Mouse (Mus musculus) intestine, postnatal 0 days (tissue): ENCODE data around the gene Tifa. TPM values are rescaled to one million over a fixed set of nuclear protein-coding genes. Genes with fewer than 3 reads are reported as not detected.

Source experiments
- ATAC-seq: fragments of 200-750 bp; cut with Nextera tagmentation; 2 replicates; pipeline ENCODE4 v1.8.0; 2017; ENCODE audit warnings: mild to moderate bottlenecking, moderate TSS enrichment, moderate library complexity
- H3K27ac ChIP-seq: fragments of 300-500 bp; sonication (generic); 2 replicates; pipeline ENCODE4 v1.5.1; 2014; ENCODE audit warnings: mild to moderate bottlenecking, low read depth, low read length, moderate library complexity
- H3K27me3 ChIP-seq: fragments of 300-500 bp; sonication (generic); replicated peaks from 2 replicates; pipeline ENCODE4 v1.6.1; 2014; ENCODE audit warnings: low read length, mixed read lengths; ENCODE audit not compliant: control insufficient read depth, insufficient read depth
- H3K36me3 ChIP-seq: fragments of 300-500 bp; sonication (generic); 2 replicates; pipeline ENCODE4 v1.6.1; 2014; ENCODE audit warnings: mild to moderate bottlenecking, moderate library complexity; ENCODE audit not compliant: control insufficient read depth, insufficient read depth
- H3K4me1 ChIP-seq: fragments of 300-500 bp; sonication (generic); replicated peaks from 2 replicates; pipeline ENCODE4 v1.6.1; 2014; ENCODE audit warnings: antibody characterized with exemption, low read length, mixed read lengths; ENCODE audit not compliant: control insufficient read depth, insufficient read depth
- H3K4me2 ChIP-seq: fragments of 300-500 bp; sonication (generic); replicated peaks from 2 replicates; pipeline ENCODE4 v1.6.1; 2014; ENCODE audit warnings: low read depth, mild to moderate bottlenecking, moderate library complexity
- H3K4me3 ChIP-seq: fragments of 300-500 bp; sonication (generic); 2 replicates; pipeline ENCODE4 v1.5.1; 2014; ENCODE audit warnings: low read depth, low read length
- H3K9ac ChIP-seq: fragments of 300-500 bp; sonication (generic); 2 replicates; pipeline ENCODE4 v1.6.1; 2014; ENCODE audit warnings: mild to moderate bottlenecking, low read depth, low read length
- H3K9me3 ChIP-seq: fragments of 300-500 bp; sonication (generic); 2 replicates; pipeline ENCODE4 v1.6.1; 2016; ENCODE audit warnings: mixed run types; ENCODE audit not compliant: control insufficient read depth
- CTCF ChIP-seq: sonication (generic); IDR thresholded peaks from 2 replicates; pipeline ENCODE4 v1.5.1; 2016; ENCODE audit warnings: low read depth, mild to moderate bottlenecking, control low read depth, antibody characterized with exemption, moderate library complexity
- WGBS: fragments of 180-500 bp; shearing (Covaris S2); extraction: QIAGEN DNeasy Blood & Tissue Kit; methylation state at CpG from one replicate; pipeline ENCODE4 v1.1.7; 2014; 5-methylcytosine and 5-hydroxymethylcytosine counted together
- polyA plus RNA-seq: library from polyadenylated mRNA; unstranded; fragments of >200 nt; fragmentation: Nextera tagmentation; extraction: Ambion mirVana; gene quantifications from 2 replicates; pipeline ENCODE4 v1.2.1, GENCODE M21; 2015

The Tifa gene
- polyA plus RNA-seq, result 63.0 and 71.8 TPM in 2 replicates

- peak within 1 kb of the TSS; percentile 95 for H3K27ac ChIP-seq
- 0 out of 2 replicates have a peak, but pooled peaks cover 2% of the 10 kb centered on the region for H3K4me1 ChIP-seq
- H3K36me3 ChIP-seq, result peaks cover under 1% of the 10 kb centered on the region; the same call in 1 of the 2 replicates
- H3K4me3 ChIP-seq, result peak within 1 kb of the TSS; percentile 76
- peak within 1 kb of the TSS; percentile 79 for H3K9ac ChIP-seq
- under 1% methylated on average over 44 of the region's 44 CpGs for WGBS
- peak within 1 kb of the TSS; percentile 94 for H3K4me2 ChIP-seq
- no peaks in the 10 kb centered on the region for H3K27me3 ChIP-seq
- TF ChIP-seq CTCF, result peak; percentile 35; the same call in 1 of the 2 replicates
- peak; percentile 58 for ATAC-seq
- H3K9me3 ChIP-seq, result no peaks in the 10 kb centered on the region
Measured at GRCm38 (mm10) chr3:127789500-127790191, at the start of gene Tifa. Gene Tifa, plus strand, starts transcription at chr3:127789805.

- WGBS, result 94% methylated on average over 3 of the region's 3 CpGs
- H3K9ac ChIP-seq, result no peak overlapping the region
- no peak overlapping the region for H3K4me3 ChIP-seq
- no peak overlapping the region for H3K4me2 ChIP-seq
- no peaks in the 10 kb centered on the region for H3K27me3 ChIP-seq
- no peaks in the 10 kb centered on the region for H3K4me1 ChIP-seq
- ATAC-seq, result no peak
- no peaks in the 10 kb centered on the region for H3K36me3 ChIP-seq
- no peaks in the 10 kb centered on the region for H3K9me3 ChIP-seq
- H3K27ac ChIP-seq, result no peak overlapping the region
- TF ChIP-seq CTCF, result peak; percentile 57
Measured at GRCm38 (mm10) chr3:127741473-127741872, 48.1 kb upstream of the Tifa start.

GRCm38 (mm10) chr3:127743614-127744365, 45.8 kb upstream of the Tifa start:
- H3K9me3 ChIP-seq, result no peaks in the 10 kb centered on the region
- peak; percentile 96 for ATAC-seq
- WGBS, result 58% methylated on average over 13 of the region's 14 CpGs
- no peaks in the 10 kb centered on the region for H3K36me3 ChIP-seq
- H3K9ac ChIP-seq, result no peak overlapping the region
- H3K27me3 ChIP-seq, result no peaks in the 10 kb centered on the region
- no peak for TF ChIP-seq CTCF
- no peak overlapping the region for H3K4me3 ChIP-seq
- H3K4me2 ChIP-seq, result no peak overlapping the region
- H3K27ac ChIP-seq, result no peak overlapping the region
- no peaks in the 10 kb centered on the region for H3K4me1 ChIP-seq

GRCm38 (mm10) chr3:127745504-127745903, 44.1 kb upstream of the Tifa start:
- H3K9ac ChIP-seq, result no peak overlapping the region
- no peak overlapping the region for H3K4me3 ChIP-seq
- no peaks in the 10 kb centered on the region for H3K36me3 ChIP-seq
- 46% methylated on average over 6 of the region's 6 CpGs for WGBS
- ATAC-seq, result no peak
- H3K27ac ChIP-seq, result no peak overlapping the region
- no peaks in the 10 kb centered on the region for H3K9me3 ChIP-seq
- H3K27me3 ChIP-seq, result no peaks in the 10 kb centered on the region; the same call in 1 of the 2 replicates
- no peak for TF ChIP-seq CTCF
- H3K4me2 ChIP-seq, result no peak overlapping the region
- H3K4me1 ChIP-seq, result no peaks in the 10 kb centered on the region

DNA sequence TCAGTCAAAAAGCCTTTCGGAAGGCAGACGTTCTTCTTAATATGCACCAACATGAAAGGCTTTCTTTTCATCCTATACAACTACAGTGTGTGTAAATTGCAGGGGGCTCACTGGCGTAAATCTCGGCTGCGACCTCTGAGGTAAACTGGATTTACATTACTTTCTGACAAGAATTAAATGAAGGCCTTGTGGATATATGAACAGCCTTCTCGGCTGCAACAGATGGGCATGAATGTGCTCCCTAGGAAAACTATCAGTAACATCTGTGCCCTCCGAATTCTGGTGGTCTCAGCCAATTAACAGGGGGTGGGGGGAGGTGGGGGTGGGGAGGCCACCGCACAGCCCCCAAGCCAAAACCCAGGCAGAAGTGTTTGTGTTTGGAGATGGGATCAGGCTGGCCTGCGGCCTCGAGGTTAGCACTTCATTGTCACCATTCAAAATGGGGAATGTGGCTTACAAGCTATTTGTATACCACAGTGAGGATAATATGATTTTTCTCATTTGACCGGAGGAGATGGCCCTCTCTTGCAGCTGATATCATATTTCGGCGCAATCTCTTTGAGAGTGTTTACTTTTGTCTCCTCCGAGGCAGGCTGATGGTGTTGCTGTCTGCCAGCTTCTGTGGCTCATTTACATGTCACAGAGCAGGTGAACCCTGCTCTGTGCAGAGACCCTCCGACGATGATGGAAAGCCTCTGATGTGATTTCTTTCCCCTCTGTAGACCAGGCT, 43.5 kb upstream of the Tifa start:
- no peaks in the 10 kb centered on the region for H3K36me3 ChIP-seq
- H3K9me3 ChIP-seq, result no peaks in the 10 kb centered on the region
- no peak overlapping the region for H3K27ac ChIP-seq
- WGBS, result 39% methylated on average over 16 of the region's 16 CpGs
- TF ChIP-seq CTCF, result no peak
- no peak overlapping the region for H3K4me3 ChIP-seq
- H3K9ac ChIP-seq, result no peak overlapping the region
- H3K4me2 ChIP-seq, result no peak overlapping the region
- ATAC-seq, result no peak
- H3K27me3 ChIP-seq, result no peaks in the 10 kb centered on the region; the same call in 1 of the 2 replicates
- no peaks in the 10 kb centered on the region for H3K4me1 ChIP-seq

DNA sequence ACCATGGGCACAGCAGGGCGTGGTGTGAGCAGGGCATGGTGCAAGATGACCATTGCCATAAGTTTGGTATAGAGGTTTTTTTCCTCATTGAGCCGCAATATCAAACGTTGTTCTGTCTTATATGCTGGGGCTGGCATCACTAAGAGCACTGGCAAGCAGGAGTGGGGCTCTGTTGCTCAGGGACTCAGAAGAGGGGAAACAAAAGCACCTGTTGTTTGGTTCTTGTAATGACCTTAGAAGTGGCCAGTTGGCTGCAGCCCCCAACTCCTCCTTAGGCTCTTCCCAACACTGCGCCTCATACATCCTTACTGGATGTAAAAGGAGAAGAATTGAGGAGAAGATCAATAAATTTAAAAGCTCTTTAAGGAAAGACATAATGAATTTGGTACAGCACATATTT, 41.0 kb upstream of the Tifa start:
- Histone ChIP-seq H3K27me3 (no peaks in the 10 kb centered on the region; the same call in 1 of the 2 replicates), H3K9ac (no peak overlapping the region), H3K4me3 (no peak overlapping the region), H3K4me2 (no peak overlapping the region), H3K9me3 (no peaks in the 10 kb centered on the region), H3K4me1 (no peaks in the 10 kb centered on the region), H3K27ac (no peak overlapping the region), H3K36me3 (no peaks in the 10 kb centered on the region)
- no peak for TF ChIP-seq CTCF
- no peak for ATAC-seq
- whole genome bisulfite sequencing, result 63% methylated on average over 4 of the region's 4 CpGs
